Mouse (Mus musculus) stomach, embryonic 14.5 days (tissue): ENCODE measurements around the gene Acot9. TPM values are rescaled to one million over a fixed set of nuclear protein-coding genes. Genes with fewer than 3 reads are reported as not detected.

Experiments
- polyA plus RNA-seq: library from polyadenylated mRNA; unstranded; fragments of >200 nt; fragmentation: Nextera tagmentation; extraction: Ambion mirVana; gene quantifications from 2 replicates; pipeline ENCODE4 v1.2.1, GENCODE M21; 2014

The Acot9 gene
- polyA plus RNA-seq, 1 experiment from 2014 or later, result 39.8 TPM

Other genes with a start within 250 kb of the Acot9 start
- gene Magea5, start 199.3 kb upstream of the Acot9 start, polyA plus RNA-seq, result not detected in 2 replicates
- not detected in 2 replicates for gene Magea1, start 172.7 kb upstream of the Acot9 start, polyA plus RNA-seq
- not detected in 2 replicates for gene Magea2, start 168.8 kb upstream of the Acot9 start, polyA plus RNA-seq
- not detected in 2 replicates for gene Cldn34b2, start 134.0 kb upstream of the Acot9 start, polyA plus RNA-seq
- gene Sat1, start 46.0 kb upstream of the Acot9 start, polyA plus RNA-seq, result 154 and 163 TPM in 2 replicates
- 376 and 384 TPM in 2 replicates for gene Prdx4, start 78.3 kb downstream of the Acot9 start, polyA plus RNA-seq